Mouse (Mus musculus): ENCODE data around the gene Scube2. TPM values are rescaled to one million over a fixed set of nuclear protein-coding genes. Genes with fewer than 3 reads are reported as not detected.
A peak's percentile ranks its signal among the peaks of the same experiment; 100 is the strongest.

The Scube2 gene
- polyA plus RNA-seq, 1 experiment from 2014 or later: 1.4 TPM

DNA sequence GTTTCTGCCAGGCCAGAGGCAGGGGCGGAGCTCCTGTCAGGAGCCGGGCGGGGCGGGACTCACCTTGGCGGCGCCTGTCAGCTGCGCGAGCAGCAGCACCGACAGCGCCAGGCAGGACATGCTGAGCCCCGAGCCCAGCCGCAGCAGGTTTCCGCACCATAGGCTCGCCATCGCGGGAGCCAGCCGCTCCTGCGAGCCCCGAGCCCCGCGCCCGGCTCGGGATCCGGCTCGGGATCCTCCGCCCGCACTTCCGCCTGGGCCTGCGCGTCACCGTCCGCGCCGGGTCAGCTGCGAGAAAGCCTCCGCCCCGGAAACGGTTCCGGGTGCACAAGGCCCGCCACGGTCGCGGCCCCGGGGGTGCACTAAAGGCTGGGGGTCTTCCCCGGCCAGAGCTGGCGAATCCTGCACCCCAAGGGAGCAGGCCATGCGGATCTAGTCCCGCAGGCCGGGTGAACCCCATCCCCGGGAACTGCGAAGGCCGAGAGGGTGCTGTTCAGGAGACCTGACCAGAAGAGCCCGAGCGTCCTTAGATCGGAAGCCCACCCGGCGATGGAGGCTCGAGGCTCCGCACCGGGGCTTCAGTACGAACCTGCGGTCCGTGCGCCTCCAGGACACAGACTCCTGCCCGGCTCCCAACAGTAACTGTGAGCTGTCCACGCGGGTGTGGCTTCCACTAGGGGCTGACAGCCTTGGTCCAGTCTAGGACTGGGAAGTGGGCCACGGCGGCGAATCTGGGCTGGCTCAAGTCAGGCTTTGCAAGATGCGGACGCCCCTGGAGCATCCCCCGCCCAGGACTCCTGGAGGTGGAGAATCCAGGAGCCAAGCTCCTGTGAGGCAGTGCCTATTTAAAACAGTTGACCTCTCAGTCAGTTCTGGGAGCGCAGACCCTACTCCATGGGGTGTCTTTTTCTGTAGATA, 113.2 kb downstream of the Scube2 start, which contains the start of gene Tmem9b:
Tmem9b (minus strand) TSS at position 868 of the 918 bp plus-strand sequence.
- Histone ChIP-seq H3K4me3 (peak within 1 kb of the TSS; percentile 89), H3K27me3 (no peaks in the 10 kb centered on the region), H3K36me3 (0 out of 2 replicates have a peak, but pooled peaks cover 6% of the 10 kb centered on the region), H3K9ac (peak within 1 kb of the TSS; percentile 92), H3K9me3 (no peaks in the 10 kb centered on the region), H3K27ac (peak within 1 kb of the TSS; percentile 83), H3K4me2 (peak within 1 kb of the TSS; percentile 88), H3K4me1 (peaks cover 9% of the 10 kb centered on the region)
- peak; percentile 80 for ATAC-seq (ENCODE audit: insufficient number of reproducible peaks, insufficient read depth, low FRiP score, low TSS enrichment, low read depth)
- WGBS: under 1% methylated on average over 60 of the region's 74 CpGs

DNA sequence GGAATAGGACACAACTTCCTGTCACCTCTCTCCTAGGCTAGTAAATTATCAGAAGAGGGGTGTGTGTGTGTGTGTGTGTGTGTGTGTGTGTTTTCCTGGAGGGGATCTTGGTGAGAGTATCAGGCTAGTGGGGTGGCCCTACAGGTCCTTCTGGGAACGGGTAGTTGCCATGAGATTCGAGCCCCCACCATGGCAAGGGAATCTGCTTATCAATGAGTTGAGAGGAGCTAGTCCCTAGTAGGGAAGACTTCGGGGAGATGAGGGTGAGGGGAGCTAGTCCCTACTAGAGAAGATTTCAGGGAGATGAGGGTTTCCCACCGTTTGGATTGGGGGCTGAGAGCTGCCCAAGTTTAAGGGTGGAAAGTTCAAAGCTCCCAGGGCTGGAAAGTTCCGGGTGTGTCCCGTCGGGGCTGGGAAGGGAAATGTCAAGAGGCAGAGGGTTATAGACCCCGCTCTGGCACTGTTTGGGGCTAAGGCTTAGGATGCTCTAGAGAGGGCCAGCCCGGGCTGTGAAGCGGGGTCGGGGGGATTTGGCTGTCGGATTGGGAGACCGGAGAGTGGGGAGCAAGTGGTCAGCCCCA, 114.0 kb downstream of the Scube2 start:
- peak overlapping the region; percentile 88 for H3K4me2 ChIP-seq
- no peaks in the 10 kb centered on the region for H3K9me3 ChIP-seq
- H3K36me3 ChIP-seq: peaks cover 7% of the 10 kb centered on the region; the same call in 1 of the 2 replicates
- H3K4me3 ChIP-seq: peak overlapping the region; percentile 89
- H3K9ac ChIP-seq: peak overlapping the region; percentile 92
- 4% methylated on average over 13 of the region's 13 CpGs for WGBS
- no peaks in the 10 kb centered on the region for H3K27me3 ChIP-seq
- peak; percentile 64 for ATAC-seq (ENCODE audit: insufficient number of reproducible peaks, insufficient read depth, low FRiP score, low TSS enrichment, low read depth)
- H3K4me1 ChIP-seq: peaks cover 9% of the 10 kb centered on the region
- peak overlapping the region; percentile 83 for H3K27ac ChIP-seq

Other genes with a start within 250 kb of the Scube2 start
- gene St5, start 162.1 kb downstream of the Scube2 start, polyA plus RNA-seq (2015; fragmentation: Nextera tagmentation; extraction: Ambion mirVana): 45.1 and 58.3 TPM in 2 replicates
- gene Akip1, start 162.0 kb downstream of the Scube2 start, polyA plus RNA-seq (2015; fragmentation: Nextera tagmentation; extraction: Ambion mirVana): 30.8 and 33.7 TPM in 2 replicates
- 0.25 TPM in 1 of 2 replicates, not detected in the other for gene BC051019, start 141.8 kb downstream of the Scube2 start, polyA plus RNA-seq (2015; fragmentation: Nextera tagmentation; extraction: Ambion mirVana)
- gene Ascl3, start 134.0 kb downstream of the Scube2 start, polyA plus RNA-seq (2015; fragmentation: Nextera tagmentation; extraction: Ambion mirVana): not detected in 2 replicates
- 47.1 and 49.4 TPM in 2 replicates for gene Tmem9b, start 112.8 kb downstream of the Scube2 start, polyA plus RNA-seq (2015; fragmentation: Nextera tagmentation; extraction: Ambion mirVana)
- gene Nrip3, start 83.7 kb downstream of the Scube2 start, polyA plus RNA-seq (2015; fragmentation: Nextera tagmentation; extraction: Ambion mirVana): 0.48 and 0.63 TPM in 2 replicates
- 38.0 and 44.3 TPM in 2 replicates for gene Dennd5a, start 94.8 kb upstream of the Scube2 start, polyA plus RNA-seq (2015; fragmentation: Nextera tagmentation; extraction: Ambion mirVana)
- gene Tmem41b, start 121.2 kb upstream of the Scube2 start, polyA plus RNA-seq (2015; fragmentation: Nextera tagmentation; extraction: Ambion mirVana): 73.4 and 74.6 TPM in 2 replicates
- 43.5 and 44.9 TPM in 2 replicates for gene Ipo7, start 152.6 kb upstream of the Scube2 start, polyA plus RNA-seq (2015; fragmentation: Nextera tagmentation; extraction: Ambion mirVana)
- gene Zfp143, start 195.5 kb upstream of the Scube2 start, polyA plus RNA-seq (2015; fragmentation: Nextera tagmentation; extraction: Ambion mirVana): 18.0 and 19.8 TPM in 2 replicates

Data from embryonic facial prominence, embryonic 13.5 days (tissue).